Mouse (Mus musculus) pancreas, adult 10 weeks (tissue): Measurements from ENCODE around the gene Irgm1. TPM values are rescaled to one million over a fixed set of nuclear protein-coding genes. Genes with fewer than 3 reads are reported as not detected.

Source experiments
- polyA plus RNA-seq: library from polyadenylated mRNA; stranded (reverse); fragments of 350-450 nt; fragmentation: Illumina TruSeq; extraction: RNeasy Lipid Tissue Mini Kit (QIAGEN cat#74804); gene quantifications from one replicate; pipeline ENCODE4 v1.2.3, GENCODE M21; 2015; ENCODE audit warnings: low read depth, low replicate concordance; ENCODE audit not compliant: insufficient read depth

The Irgm1 gene
- 6.0 TPM for polyA plus RNA-seq

GRCm38 (mm10) chr11:48871201-48871772 is at the start of gene Irgm1:
Gene Irgm1 (minus strand): TSS chr11:48871683.

GRCm38 (mm10) chr11:48902021-48902420 is 30.5 kb upstream of the Irgm1 start, which contains the start of gene Gm5431:
Gene Gm5431 (minus strand): TSS chr11:48902214.

GRCm38 (mm10) chr11:48825979-48826751 is 45.3 kb downstream of the Irgm1 start, which contains the start of the genes Trim7 and Gm12184:
Gene Trim7 (plus strand): TSS chr11:48826140.
Gene Gm12184 (minus strand): TSS chr11:48826655.

GRCm38 (mm10) chr11:48816800-48817665 is 54.5 kb downstream of the Irgm1 start, which contains the start of gene Trim41:
Gene Trim41 (minus strand): TSS chr11:48817353.

Other genes with a start within 250 kb of the Irgm1 start
- 585 TPM for gene Rack1, start 71.4 kb downstream of the Irgm1 start, polyA plus RNA-seq
- gene Trim41, start 54.3 kb downstream of the Irgm1 start, polyA plus RNA-seq: 9.2 TPM
- gene Trim7, start 45.5 kb downstream of the Irgm1 start, polyA plus RNA-seq: 5.0 TPM
- not detected for gene Gm12184, start 45.0 kb downstream of the Irgm1 start, polyA plus RNA-seq
- 0.57 TPM for gene Gm5431, start 30.5 kb upstream of the Irgm1 start, polyA plus RNA-seq
- gene Psme2b, start 74.5 kb upstream of the Irgm1 start, polyA plus RNA-seq: 1.1 TPM
- not detected for gene Olfr56, start 107.2 kb upstream of the Irgm1 start, polyA plus RNA-seq
- 1.9 TPM for gene 9930111J21Rik1, start 107.7 kb upstream of the Irgm1 start, polyA plus RNA-seq
- gene Gm12185, start 120.5 kb upstream of the Irgm1 start, polyA plus RNA-seq: not detected
- 9.7 TPM for gene Tgtp1, start 122.5 kb upstream of the Irgm1 start, polyA plus RNA-seq
- gene 9930111J21Rik2, start 179.6 kb upstream of the Irgm1 start, polyA plus RNA-seq: 2.8 TPM
- 9.2 TPM for gene Tgtp2, start 192.5 kb upstream of the Irgm1 start, polyA plus RNA-seq
- gene Ifi47, start 204.9 kb upstream of the Irgm1 start, polyA plus RNA-seq: 5.4 TPM
- 1.1 TPM for gene Olfr1396, start 243.2 kb upstream of the Irgm1 start, polyA plus RNA-seq